Comparison of ENCODE assay signal across 9 mouse cellular contexts in genomic region chr2:63700255-63700654, GRCm38 (mm10).
DNase-seq lines count a peak whose midpoint lies in the region; ATAC-seq and TF ChIP-seq lines count a peak whose summit lies in the region.
"Had no signal": no experiment of that assay in that cellular context is flagged by ENCODE, and none has a peak within 500 bp of the region (broad histone marks: within the 10 kb centered on the region; RNA-seq: fewer than 3 reads in every experiment).

No protein-coding gene starts in this region.

- peak; percentile 72 for ATAC-seq in midbrain, embryonic 14.5 days (ENCODE audit: low FRiP score, low TSS enrichment)

- H3K36me3 ChIP-seq in midbrain, embryonic 14.5 days (ENCODE audit: control insufficient read depth, insufficient read depth, low read length), result no peaks in the 10 kb centered on the region
- H3K36me3 ChIP-seq: limb, embryonic 12.5 days had no signal

- H3K4me1 ChIP-seq in midbrain, embryonic 14.5 days (ENCODE audit: control insufficient read depth, insufficient read depth, low read length), result peaks cover 8% of the 10 kb centered on the region

- peak; percentile 83 for TF ChIP-seq CTCF in layer of hippocampus, adult 2 months (conservative IDR thresholded peaks at IDR 0.05)

- H3K4me3 ChIP-seq in layer of hippocampus, adult 2 months, result no peak overlapping the region
- H3K4me3 ChIP-seq in midbrain, embryonic 14.5 days (replicated peaks; ENCODE audit: low read depth, low read length), result no peak overlapping the region
- H3K4me3 ChIP-seq: limb, embryonic 12.5 days had no signal

- no peak overlapping the region for H3K4me2 ChIP-seq in midbrain, embryonic 14.5 days (ENCODE audit: low read length)
- H3K4me2 ChIP-seq: limb, embryonic 12.5 days had no signal

- peak; percentile 14 to 27 for DNase-seq in layer of hippocampus, adult 2 months (ENCODE audit: low spot score in 2 of 2)
- no peak for DNase-seq in layer of hippocampus, postnatal 10 days (ENCODE audit: low spot score in 2 of 2)
- peak; percentile 56 for DNase-seq in Muller cell, postnatal 12 days (ENCODE audit: inconsistent ontology term)
- DNase-seq in embryo, embryonic 10 days (ENCODE audit: low spot score), result peak; percentile 68
- DNase-seq in midbrain, embryonic 14.5 days, result peak; percentile 90
- no peak for DNase-seq in urinary bladder, postnatal 14 days (ENCODE audit: low spot score)
- no peak for DNase-seq in thymus, postnatal 10 days (ENCODE audit: low spot score in 2 of 2)
- DNase-seq: heart, adult 11 months had no signal

- no peaks in the 10 kb centered on the region for H3K9me3 ChIP-seq in midbrain, embryonic 14.5 days (ENCODE audit: control insufficient read depth, low read length)
- H3K9me3 ChIP-seq: limb, embryonic 12.5 days had no signal

- no peak overlapping the region for H3K9ac ChIP-seq in midbrain, embryonic 14.5 days (replicated peaks; ENCODE audit: low read length)
- H3K9ac ChIP-seq: limb, embryonic 12.5 days had no signal

- H3K27ac ChIP-seq in layer of hippocampus, adult 2 months, result no peak overlapping the region
- no peak overlapping the region for H3K27ac ChIP-seq in midbrain, embryonic 14.5 days (replicated peaks; ENCODE audit: low read depth, low read length)
- H3K27ac ChIP-seq: limb, embryonic 12.5 days had no signal

- 12% methylated on average over 3 of the region's 3 CpGs for WGBS in midbrain, embryonic 14.5 days

- no peaks in the 10 kb centered on the region for H3K27me3 ChIP-seq in midbrain, embryonic 14.5 days (ENCODE audit: control insufficient read depth, insufficient read depth, low read length)

Comparison
In these comparisons a context has a peak if more than half of its experiments do, and no peak if none do; other contexts are left out.
1. DNase-seq: peak in layer of hippocampus, adult 2 months (2 of 2), Muller cell, postnatal 12 days (single experiment), embryo, embryonic 10 days (single experiment) and midbrain, embryonic 14.5 days (single experiment); none in layer of hippocampus, postnatal 10 days (0 of 2), urinary bladder, postnatal 14 days (single experiment) and thymus, postnatal 10 days (0 of 2).